Mouse (Mus musculus) E14TG2a.4 (cell line): Measurements from ENCODE around the gene Trp53rkb.

Experiments used
- CTCF ChIP-seq: conservative IDR thresholded peaks from 2 replicates; pipeline ENCODE4 v1.5.1; 2014; ENCODE audit warnings: low read length
- POU5F1 ChIP-seq: IDR thresholded peaks from 2 replicates; pipeline ENCODE4 v1.6.1; 2014; ENCODE audit warnings: low read length, borderline replicate concordance

GRCm38 (mm10) chr2:166805250-166806172, 13.2 kb downstream of the Trp53rkb start, which contains the start of gene Arfgef2:
- TF ChIP-seq CTCF: no peak
- TF ChIP-seq POU5F1: no peak
